Mouse (Mus musculus) 3134 (cell line): ENCODE results near the gene Eif2d.

Experiments used
- DNase-seq: peaks from one replicate; pipeline ENCODE4 v3.0.0-alpha.2; 2011; ENCODE audit warnings: low spot score; ENCODE audit not compliant: insufficient read length; ENCODE audit errors: extremely low read depth

Eif2d gene

DNA sequence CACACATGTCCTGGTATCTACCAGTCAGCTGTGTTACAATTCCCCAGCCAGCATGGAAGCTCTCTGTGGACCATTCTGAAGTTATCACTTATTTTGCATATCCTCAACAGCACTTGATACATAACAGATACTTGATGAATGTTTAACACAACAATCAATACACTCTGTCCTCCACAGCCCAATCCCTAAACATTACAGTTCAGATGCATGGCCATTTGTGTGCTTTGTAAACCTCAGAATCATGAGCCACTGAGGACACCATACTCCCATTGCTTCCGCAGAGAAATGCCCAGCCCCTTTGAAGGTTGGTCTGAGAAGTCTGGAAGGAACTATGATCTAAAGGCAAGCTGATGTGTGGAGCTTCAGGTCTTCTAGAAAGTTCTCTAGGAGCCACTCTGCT, 58.7 kb downstream of the Eif2d start:
- DNase-seq = no peak

DNA sequence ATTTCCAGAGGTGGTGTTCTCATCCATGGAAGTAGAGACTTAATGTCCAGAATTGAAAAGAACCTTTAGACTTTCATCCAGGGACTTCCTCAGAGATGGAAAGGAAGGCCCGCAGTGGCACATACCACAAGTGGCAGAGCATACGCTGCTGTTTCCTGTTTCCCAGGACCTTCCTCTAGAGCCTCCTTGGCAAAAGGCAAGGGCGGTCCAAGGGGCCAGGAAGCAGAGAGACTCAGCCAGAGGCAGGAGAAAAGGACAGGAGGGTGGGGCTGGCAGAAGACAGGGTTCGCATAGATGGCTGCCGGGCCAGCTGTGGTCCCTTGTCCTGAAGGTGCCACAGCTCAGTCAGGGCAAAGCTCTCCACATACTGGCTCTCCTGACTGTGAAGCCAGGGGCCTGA, 60.0 kb downstream of the Eif2d start:
- DNase-seq = no peak

DNA sequence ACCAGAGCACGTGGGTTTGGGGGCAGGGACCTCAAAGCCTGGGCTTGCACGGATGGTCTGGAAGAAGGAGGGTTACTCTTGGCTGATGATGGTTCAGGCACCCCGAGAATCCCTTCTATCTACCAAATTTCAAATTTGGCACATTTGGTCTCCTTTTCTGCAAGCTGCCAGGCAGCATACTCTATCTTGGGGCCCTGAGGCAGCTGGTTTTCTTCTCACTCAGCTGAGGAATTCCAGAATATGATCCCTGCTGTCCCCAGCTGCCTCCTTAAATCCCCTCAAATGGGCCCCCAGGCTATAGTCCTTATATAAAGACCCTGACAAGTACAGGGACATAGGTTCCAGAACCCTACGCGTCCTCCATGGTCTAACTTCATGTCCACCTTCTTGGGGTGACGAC, 60.4 kb downstream of the Eif2d start:
- no peak for DNase-seq

DNA sequence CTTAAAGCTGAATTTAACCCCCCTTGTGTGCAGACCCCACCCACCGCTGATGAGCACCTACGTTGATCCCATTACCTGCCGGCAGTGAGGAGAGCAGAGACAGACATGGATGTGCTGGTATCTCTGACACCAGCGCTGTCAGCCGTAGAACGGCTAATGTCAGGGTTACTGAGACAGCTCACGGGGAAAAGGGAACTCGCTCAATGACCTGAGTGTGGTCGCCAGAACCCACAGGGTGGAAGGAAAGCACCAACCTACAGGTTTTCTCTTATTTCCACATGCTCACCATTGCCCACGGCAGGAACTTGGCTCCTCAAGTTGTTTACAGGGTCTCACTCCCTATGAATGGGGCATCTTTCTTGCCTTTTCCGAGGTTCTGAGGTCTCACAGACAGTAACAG, 66.0 kb downstream of the Eif2d start:
- no peak for DNase-seq

DNA sequence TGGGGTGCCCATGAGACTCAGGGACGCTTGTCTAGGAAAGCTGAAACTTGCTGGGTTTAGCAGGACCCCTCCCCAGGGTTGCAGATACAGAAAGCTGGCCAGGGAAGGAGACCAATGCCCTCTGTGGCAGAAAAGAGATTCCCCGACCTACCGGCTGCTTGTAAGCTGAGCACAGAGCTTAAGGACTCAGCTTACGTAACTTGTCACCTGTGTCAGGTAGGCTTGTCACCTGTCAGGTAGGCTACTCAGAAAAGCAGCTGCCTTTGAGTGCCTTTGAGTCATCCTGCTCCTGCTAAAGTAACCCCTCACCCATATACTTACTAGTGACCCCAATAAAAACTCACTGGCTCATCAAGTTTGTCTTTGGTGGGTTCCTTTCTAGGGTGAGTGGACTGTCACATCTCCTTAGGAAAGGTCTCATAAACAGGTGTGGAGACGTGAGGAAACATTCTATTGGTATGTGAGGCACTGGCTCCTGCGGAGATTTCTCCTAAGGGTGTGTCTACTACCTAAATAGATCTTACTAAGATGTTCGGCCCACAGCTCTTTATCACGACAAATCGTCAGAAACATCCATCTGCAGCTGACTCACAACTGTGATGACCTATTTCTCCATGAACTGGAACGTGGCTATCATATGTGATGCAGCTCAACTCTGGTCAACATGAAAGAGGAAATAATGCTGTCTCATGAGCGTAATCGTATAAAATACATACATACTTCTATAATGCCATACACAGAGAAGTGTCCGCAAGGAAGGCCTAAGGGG, 69.0 kb downstream of the Eif2d start:
- no peak for DNase-seq

DNA sequence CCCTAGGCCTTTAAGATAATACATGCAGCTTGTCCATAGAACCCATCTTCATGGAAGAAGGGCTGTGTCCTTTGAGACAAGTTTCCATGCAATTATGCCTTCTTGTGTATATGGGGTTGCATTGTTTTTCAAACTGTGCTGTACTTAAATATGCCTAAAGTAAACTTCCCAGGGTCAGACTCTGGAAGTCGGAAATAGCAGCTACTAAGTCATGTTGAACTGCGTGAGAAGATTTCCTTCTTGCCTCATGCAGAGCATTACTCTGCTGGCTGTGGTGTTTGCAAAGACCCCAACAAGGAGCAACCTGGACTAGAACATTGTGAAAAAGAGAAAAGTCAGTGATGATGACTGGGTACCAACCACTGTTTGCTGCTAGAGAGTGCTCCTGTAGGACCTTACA, 70.4 kb downstream of the Eif2d start:
- DNase-seq = no peak

DNA sequence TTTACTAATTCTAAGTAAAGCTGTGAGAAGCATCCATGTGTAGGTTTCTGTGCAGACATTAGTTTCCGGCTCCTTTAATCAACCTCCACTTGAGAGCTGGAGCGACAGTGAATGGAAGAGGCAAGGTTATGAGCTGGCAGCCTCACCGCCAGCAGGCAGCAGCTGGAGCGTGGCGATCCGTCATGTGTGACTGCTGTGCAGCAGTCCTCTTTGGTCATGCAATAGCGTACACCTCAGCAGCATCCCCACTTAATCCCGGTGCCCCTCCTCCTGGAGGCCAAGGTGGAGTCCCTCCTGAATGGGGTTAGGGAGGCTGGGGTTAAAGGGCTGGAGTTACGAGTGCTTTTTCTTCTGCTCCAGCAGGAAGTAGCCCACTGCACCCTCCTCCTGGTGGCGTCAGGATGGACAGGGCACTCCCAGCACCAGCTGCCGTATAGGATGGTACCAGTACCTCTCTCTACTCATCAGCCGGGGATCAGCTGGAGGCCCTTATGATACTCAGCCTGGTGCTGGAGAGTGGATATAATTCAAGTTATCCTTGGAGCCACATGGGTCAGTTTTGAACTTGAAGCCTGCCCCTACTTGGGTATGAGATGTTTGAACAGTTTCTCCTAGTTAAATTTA, 72.0 kb downstream of the Eif2d start:
- DNase-seq = no peak

DNA sequence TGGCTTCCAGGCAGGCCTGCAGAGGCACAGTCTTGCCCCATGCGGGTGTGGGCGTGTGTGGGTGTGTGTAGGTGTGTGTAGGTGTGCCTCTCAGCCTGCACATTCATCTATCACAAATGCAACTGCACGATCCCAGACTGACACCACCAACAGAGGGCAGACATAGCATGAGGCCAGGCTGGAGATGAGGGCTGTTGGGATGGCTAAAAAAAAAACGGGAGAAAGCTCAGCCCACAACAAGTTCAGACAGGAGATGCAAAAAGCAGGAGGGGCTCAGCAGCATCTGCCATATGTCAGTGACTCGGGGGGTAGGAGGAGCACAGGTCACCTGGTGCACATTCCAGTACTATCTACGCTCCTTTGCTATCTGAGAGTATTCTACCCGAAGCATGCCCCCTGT, 75.2 kb downstream of the Eif2d start:
- DNase-seq = no peak

DNA sequence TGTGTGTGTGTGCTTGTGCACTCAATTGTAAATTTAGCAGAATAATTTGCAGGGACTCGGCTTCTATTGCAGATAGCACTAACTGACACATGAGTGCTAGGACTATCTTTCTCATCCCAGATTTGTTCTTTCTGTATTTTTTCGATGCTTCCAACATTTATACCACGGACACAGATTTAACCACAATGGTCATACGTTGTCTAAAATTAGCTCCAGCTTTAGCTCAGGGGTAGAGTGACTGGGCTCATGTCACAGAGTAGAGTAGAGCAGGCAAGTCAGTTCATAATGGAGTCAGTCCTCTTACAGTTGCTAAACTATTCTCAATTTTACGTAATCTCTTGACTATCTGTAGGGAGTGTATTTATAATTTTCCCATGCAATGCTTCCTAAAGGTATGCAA, 75.7 kb downstream of the Eif2d start:
- no peak for DNase-seq

DNA sequence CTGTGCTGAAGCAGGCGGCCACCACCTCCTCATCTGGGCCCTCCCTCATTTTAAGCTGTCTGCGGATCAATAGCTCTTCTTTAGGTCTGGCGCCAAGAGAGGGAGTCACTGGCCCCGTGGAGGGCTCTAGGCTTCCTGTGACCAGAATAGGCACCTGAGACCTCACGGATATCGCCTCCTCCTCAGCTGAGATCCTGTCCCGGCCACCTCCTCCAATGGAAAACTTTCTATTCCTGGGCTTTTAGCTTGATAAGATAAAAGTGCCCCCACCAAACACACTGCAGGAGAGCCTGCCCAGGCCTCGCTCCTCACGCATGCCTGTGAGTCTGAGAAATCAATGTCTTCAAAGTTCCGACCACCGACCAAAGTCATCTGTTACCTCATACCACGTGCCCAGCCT, 80.5 kb downstream of the Eif2d start:
- DNase-seq = no peak

DNA sequence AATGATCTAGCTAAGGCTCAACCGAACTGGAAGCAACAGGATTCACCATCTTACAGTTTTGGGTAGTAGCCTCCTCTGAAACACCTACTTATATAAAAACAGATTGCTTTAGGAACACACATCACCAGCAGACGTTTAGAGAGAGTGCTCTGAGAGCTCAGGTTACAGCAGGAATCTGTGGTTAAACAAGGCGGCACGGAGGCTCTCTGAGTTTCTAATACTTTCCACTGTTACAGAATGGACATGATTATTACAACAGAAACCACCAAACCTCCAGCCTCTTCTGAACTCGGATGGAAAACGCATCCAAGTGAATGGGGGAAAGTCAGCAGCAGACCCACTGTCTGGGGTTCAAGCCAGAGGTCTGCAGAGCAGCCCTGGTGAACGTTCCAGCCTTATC, 83.1 kb downstream of the Eif2d start:
- no peak for DNase-seq
